Mouse (Mus musculus) 3T3-L1 (cell line): ENCODE results near the gene Fam131b.

Experiments
- DNase-seq: peaks from one replicate; pipeline ENCODE4 v3.0.0-alpha.2; 2015; ENCODE audit warnings: low read depth, low spot score

The Fam131b gene

DNA sequence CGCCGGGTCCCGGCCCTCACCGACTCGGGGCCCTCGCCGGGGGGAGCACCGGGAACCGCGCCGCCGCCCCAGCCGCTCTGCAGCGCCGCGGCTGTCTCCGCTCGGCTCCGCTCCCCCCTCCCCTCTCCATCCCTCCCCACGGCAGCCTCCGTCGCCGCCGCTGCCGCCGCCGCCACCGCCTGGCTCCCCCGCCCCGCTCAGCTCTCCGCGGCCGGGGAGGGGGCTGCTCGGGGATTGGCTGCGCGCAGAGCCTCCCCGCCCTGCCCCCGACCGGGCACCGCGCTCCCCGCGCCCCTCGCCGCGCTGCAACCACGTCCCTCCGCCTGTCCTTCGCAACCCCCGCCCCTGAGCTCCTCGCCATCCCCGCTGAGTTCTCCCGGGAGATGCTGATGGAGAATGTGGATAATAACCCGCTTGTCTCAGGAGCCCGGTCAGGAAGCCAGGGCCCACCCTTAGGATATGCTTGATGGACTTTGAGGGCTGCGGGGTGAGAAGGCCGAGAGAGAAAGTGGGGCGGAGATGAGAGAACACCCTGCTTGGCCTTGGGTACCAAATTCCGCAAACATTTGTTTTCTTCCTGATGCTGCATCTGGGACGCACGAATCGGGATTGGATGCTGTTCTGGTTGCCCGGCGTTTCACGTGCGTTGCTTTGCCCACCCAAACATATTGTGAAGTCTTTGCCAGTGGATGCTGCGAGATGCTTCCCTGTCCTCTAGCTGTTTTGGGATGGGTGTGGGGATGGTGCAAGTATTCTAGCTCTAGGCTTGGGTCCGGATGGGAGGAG lies at the start of gene Fam131b:
TSS of gene Fam131b (minus strand) at position 162 of the 786 bp plus-strand sequence.
- no peak for DNase-seq

DNA sequence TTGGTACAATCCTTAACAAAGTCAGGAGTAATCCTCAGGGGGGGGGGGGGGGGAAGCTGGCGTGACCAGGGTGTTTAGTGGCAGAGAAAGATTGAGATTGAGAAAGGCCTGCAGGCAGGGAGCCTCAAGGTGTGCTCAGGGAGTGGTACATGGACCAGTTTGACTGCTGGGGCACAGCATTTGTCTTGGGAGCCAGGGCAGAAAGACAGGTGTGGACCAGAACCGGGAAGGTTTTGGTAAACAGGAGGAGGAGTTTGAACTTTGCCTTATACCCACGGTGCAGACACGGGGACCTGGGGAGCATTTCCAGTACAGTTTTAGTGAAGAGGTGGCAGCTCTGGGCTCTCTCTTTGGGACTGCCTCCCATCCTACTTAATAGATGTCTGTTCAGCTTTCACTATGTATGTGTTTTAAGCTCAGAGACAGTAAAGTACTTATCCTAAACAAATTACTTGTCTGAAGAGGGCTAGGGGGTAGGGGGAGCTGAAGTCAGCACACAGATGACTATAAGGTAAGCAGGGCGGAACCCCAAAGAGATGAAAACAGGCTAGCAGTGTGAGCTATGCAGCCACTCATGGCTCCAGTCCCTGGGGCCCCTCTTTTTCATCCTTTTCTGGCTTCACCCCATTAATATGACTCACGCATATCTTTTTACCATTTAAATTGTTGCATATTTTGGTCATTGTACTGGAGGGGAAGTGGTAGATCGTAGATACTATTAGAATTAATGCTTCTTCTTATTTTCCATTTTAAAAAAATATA lies 49.4 kb upstream of the Fam131b start:
- peak; percentile 73 for DNase-seq

DNA sequence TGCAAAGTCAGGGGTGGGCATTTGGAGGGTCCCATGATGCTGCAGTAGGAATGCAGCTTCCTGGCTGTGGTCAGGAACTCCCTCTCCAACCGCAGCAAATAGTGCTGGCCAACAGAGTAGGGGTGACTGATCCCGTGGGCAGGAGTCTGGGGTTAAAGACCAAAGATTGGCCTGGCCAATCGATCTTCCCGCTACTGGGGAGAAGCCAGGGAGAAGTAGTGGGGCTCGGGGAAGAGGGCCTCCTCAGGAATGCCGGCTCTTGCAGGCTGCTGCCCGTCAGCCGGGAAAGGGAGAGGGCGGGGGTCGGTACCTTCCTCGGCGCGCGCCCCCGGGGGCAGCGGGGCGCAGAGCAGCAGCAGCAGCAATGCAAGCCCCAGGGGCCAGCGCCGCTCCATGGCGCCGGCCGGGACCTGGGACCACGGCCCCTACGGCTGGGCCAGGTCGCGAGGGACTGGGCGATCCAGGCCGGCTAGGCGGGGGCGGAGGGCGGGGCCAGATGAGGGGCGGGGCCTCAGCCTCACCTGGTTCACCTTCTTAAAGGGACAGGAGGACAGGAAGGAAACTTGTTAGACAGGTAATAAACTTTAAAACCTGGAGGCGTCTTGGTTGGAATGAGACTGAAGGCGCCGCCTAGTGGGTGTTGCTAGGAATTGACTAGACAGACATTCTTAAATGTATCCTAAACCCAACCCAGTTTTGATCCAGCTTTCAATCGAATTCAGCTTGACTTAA lies 48.5 kb upstream of the Fam131b start, which contains the start of gene Epha1:
TSS of gene Epha1 (minus strand) at position 453 of the 732 bp plus-strand sequence.
- DNase-seq: peak; percentile 64

DNA sequence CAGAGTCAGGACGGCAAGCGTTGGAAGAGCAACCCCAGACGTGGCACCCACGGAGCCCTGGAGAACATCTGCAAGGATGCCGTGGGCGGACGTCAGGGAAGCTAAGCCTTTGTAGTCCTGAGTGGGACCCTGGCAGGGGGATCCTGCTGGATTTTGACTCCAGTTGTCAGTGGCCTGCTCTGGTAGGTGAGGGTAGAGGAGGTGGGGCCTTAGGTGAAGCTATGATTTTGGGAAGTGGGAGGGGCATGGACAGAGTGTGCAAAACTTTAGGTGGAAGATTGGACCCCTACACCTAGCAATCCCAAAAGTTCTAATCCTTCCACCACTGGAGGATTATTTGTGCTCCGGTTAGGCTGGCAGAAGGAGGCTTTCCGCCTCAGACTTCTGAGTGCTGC lies 48.0 kb upstream of the Fam131b start:
- no peak for DNase-seq

DNA sequence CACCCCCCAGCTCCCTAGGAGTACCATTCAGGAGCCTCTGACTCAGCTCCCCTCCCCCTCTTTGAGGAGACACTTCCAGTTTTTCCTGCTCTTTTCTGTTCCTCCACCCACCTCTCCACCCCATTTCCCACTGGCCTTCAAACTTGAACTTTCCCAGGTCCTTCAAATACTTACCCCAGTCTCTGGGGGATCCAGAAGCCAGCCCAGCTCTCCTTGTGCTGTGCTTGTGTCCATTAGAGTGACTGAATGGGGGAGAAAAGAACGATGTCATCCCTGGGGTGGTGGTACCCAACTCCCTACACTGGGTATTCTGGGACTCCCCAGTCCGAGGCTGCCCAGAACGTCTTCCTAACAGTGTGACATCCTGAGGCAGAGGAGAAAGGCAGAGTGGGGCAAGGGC lies 47.6 kb upstream of the Fam131b start:
- DNase-seq: no peak

DNA sequence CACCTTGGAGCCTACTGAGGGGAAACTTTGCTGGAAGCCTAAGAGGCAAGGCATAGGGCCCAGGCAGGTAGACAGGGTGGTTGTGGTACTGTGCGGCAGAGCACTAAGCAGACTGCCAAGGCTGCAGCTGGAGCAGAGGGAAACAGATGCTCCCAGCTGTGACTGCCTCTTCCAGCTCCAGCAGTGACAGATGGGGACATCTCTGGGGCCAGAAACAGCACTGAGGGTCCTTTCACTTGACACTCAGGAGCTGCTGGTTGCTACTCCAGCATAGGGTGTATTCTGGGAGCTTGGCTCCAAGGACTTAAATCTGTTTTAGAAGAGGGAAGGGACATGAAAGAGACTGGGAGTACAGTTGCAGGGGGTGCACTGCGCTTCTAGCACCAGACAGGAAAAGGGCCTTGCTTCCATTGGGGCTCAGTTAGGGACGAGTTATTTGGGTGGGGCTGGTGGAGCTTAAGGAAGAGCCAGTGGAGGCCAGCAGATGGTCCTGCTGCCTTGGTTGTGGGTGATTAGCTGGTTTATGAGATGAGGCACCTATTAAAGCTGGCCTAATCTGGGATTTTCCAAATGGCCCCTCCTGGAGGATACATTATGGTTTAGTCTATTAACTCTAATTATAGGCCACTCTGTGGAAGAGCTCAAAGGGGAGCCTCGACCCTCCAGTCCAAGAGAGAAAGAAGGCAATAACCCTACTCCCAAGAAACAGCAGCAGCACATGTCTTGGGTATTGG lies 46.4 kb upstream of the Fam131b start:
- DNase-seq: no peak

DNA sequence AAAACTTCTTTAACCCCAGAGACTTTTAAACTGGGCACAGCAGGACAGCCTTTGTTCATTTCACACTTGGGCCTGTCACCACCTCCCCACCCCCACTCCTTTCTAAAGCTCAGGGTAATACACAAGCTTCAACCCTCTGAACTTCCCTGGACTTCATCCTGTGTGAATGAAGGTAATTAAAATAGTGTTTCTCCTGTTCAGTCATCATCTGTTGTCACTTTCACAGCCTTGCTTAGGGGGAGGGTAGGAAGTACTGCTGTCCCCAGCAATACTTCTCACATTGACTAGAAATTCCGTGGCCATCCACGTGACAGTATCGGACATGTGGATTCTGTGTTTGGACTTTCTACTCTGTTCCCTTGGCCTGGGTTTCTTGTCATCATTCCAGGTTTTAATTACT lies 45.4 kb upstream of the Fam131b start:
- no peak for DNase-seq

DNA sequence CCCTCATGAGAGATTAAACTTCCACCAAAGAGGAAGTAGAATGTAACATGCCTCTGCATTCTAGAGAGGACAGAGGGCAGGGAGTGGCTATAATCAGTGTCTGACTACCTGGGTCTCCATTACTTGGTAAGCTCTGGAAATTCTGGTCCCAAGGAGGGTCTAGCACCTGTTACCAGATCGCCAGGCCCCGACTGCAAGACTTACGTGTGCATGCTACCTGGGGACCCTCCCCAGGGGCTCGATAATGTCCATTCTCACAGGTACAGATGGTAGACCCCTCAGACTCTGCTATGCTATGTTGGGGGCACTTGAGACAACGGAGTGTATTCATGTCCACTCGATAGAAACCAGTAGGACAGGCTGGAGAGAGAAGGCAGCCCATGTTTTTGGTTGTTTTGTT lies 40.8 kb upstream of the Fam131b start:
- DNase-seq: no peak

DNA sequence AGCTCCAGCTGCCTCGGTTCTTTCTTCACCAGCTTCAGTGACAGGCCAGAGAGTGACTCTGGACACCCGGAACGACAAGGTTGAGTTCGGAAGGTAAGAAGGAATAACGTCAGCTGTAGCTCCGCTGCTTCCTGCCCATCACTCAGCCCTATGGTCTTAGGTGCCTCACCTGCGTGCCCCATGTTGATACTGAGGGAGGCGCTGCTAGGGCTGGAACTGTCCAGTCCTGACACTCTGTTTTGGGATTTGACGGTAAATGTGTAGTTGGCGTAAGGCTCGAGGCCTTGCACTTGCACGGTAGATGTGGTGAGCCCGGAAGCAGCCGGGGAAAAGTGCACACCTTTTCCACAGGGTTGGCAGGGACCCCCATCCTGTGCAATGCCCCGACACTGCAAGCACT lies 40.2 kb upstream of the Fam131b start:
- no peak for DNase-seq

DNA sequence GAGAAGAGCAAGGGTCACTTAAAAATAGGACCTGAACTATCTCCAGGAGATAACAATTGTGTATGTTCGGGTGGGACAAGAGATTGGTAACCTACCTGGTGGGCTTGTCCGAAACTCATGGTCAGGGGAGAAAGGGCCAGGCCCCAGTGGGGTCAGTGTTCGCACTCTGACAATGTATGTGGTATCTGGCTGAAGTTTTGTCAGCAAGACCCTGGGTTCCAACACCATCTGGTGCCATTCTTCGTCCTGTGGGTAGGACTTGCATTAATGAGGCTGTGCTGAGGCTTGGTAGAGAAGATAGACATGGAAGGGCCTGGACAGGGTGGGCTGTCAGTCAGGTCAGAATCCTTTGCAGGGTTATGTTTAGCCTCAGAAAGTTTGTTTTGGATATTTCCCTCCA lies 39.6 kb upstream of the Fam131b start:
- no peak for DNase-seq

DNA sequence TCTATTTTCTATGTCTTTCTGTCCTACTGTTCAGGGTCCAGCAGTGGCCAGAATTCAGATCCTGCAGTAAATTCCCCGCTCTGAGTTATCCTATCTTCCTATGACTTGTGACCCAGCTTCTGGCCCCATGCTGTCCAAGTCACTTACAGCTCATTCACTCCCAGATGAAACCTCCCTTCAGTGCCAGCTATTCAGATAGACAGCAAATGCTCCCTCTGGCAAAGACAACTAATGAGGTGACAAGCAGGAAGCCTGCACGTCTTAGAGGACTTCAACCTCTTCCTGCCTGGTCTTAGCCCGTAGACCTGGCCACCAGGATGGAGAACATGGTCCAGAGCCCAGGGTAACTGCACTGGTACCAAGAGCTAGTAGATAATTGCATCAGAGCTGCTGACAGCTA lies 38.5 kb upstream of the Fam131b start:
- peak; percentile 42 for DNase-seq

DNA sequence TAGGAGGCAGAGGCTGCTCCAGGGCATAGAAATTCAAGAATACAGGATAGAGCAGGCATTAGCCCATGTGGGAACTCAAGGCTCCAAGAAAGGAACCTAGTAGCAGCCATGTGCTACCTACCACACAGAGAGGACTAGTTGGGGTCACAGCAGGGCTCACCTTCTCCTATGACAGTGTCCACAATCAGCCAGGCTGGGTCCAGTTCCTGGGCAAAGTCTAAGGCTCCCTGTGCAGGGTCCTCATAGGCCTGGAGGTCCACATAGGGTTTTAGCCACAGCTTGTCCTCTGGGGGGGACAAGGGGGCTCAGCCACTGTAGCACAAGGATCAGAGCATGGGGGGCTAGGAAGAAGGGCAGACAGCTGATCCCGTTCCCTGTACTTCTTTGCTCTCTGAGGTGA lies 38.1 kb upstream of the Fam131b start:
- no peak for DNase-seq

DNA sequence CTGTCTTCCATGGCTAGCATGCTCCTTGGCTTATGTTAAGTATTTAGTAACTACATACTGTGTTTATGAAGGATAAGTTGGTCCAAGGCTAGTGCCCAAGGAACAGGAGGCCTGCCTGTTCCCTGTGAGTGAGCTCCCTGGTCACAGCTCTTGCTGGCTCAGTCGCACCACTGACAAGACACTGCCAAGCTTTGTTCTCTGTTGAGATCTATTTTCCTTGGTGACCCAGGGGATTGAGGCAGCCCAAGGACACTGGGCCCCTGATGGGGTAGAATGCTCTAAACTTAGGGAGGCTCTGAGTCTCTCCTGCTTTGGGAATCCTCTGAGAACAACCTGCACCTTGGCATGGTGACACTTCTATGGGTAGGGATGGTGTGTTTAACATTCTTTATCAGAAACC lies 37.6 kb upstream of the Fam131b start:
- peak; percentile 77 for DNase-seq

DNA sequence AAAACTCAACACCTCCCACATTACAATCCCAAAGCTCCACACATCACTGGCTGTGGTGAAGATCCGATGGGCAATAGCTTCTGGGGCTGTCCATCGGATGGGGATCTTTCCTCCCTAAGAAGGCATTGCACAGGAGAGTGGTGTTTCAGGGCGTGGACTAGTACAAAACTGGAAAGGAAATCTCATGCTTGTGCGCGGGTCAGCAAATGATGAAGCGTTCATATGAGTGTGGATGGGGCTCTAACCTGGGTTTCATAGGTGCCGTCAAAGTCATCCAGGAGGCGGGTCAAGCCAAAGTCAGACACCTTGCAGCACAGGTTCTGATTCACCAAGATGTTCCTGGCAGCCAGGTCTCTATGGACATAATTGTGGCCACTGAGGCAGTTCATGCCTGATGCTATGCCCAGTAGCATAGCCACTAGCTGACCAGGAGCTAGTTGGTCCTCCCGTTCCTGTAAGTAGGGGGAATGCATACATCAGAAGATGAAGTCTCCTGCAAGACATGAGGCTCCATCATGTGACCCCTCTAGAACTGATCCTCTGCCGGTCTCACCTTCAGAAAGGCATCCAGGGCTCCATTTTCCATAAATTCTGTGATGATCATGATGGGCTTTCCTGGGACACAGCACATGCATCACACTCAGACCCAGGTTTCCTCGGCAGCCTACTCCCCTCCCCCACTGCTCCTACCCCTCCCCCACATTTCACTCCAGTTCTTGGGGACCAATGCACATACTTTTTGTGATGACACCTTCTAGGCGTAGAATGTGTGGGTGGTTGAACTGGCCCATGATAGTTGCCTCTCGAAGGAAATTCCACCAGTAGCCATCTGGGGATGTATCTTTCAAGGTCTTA lies 36.8 kb upstream of the Fam131b start:
- DNase-seq: peak; percentile 53

DNA sequence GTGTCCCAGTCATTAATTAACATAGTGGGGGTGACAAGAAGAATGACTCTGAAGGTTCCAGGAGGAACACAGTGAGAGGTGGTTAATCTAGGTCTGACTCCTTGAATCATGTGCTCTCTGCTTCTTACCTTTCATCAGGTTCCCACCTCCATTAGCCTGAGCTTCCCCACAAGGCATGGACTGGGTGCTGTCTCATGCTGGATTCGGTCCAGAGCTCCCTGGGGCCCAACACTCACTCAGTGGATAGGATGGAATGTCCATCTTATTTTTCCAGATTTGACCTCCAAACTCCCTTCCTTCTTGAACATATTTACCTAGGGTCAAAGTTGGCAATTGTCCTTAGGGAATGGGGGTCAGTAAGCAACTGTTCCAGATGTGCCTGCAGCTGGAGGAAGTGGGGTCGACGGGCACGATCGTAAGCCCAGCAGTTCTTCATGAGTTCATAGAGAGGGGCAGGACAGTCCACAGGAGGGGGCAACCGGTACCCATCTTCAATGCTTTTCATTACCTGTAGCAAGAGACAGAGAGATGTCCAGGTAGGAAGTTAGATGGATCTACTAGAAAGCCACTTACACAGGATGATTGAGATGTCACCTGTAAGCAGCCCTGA lies 35.9 kb upstream of the Fam131b start:
- DNase-seq: peak; percentile 58

DNA sequence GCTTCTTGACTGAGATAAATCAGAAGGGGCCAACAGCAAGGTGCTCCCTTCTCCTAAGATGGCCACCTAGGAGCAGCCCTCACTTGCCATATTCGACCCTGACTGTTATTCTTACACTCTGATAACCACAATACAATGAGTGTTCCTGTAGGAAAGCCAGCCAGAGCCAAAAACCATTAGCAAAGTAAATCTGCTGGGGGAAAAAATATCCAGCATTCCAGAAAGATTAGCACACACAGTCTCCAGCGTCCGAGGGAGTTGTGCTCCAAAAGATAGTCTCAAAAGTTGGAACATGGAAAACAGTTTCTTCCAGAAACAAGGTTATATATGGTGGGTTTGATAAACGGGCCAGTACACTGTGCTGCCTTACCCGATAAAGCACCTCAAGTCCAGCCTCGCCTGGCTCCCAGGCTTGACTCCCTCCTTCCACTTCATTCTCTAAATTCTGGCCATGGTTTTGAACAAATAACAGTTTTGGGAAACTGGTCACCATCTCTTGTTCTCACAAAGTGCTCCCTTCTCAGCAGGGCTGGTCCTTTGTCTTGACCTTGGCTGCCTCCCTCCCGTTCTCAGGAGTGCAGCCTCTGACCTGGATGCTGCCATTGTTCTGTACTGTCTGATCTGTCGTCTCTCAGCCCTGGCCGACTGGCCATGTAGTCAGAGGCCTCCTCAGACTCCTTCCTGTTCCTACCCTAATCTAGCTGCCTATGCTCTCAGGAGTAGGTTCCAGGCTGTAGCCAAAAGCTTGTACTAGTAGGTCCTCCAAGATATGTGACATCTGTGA lies 35.1 kb upstream of the Fam131b start:
- peak; percentile 81 for DNase-seq

DNA sequence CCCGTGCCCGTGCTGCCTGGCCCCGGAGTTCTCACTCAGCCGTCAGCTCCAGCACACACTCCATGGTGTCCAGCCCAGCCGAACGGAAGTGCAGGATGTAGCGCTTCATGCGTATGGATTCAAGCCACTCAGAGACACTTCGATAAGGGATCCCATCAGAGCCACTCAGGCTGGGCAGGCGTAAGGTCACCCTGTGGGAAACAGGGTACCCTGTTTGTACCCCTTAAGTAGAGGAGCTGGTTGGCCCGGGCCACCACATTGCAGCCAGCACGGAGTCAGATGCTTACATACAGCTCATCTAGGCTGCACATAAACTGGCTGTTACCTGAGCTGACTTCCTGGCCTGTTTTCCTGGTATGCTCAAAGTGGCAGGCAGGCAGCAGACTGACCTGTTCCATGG lies 34.5 kb upstream of the Fam131b start:
- no peak for DNase-seq

DNA sequence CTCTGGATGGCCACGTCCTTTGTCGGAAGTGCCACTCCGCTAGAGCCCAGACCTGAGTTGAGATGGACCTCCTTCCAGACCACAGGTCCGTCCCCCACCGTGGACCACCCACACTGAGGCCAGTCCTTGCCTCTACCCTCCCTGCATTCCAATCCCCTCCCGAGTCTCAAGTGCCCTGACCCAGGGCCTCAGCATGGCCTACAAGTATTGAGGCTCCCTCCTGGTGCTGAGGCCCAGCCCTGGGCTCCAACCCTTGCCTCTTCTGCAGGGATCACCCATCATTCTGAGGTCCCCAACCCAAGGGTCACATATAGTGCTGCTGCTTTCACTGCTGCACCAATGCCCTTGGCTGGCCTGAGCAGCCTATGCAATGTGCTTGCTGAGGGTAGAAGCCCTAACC lies 33.5 kb upstream of the Fam131b start:
- DNase-seq: no peak

DNA sequence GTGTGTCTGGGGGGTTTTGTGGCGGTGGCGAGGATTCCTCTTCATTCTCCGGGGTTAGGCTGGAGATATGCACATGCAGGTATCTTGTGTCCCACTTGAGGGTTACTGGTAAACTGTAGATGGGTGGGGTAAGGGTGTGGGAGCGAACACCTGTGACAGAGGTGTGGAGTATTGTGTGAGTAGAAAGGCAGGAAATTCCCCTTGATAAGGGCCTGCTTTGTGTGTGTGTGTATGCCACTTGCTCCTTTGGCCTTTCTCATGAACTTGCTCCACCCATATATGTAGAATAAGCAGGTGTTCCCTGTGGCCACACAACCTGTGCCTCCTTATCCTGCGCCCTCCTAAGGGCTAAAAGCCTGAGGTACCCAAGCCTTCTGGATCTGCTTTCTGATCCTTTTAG lies 32.5 kb upstream of the Fam131b start:
- DNase-seq: no peak
